Mouse (Mus musculus): ENCODE results near the gene Gin1.

The Gin1 gene

GRCm38 (mm10) chr1:97787674-97788073, 17.7 kb downstream of the Gin1 start:
- no peak for DNase-seq (ENCODE audit: low read depth)

- no peak for DNase-seq (ENCODE audit: low read depth)
Observed at GRCm38 (mm10) chr1:97788490-97788889, 18.5 kb downstream of the Gin1 start.

- no peak for DNase-seq (ENCODE audit: low read depth)
Observed at GRCm38 (mm10) chr1:97794110-97794509, 24.1 kb downstream of the Gin1 start.

GRCm38 (mm10) chr1:97795936-97796335, 26.0 kb downstream of the Gin1 start:
- DNase-seq (ENCODE audit: low read depth) = no peak

GRCm38 (mm10) chr1:97802207-97802902, 32.4 kb downstream of the Gin1 start:
- peak; percentile 16 for DNase-seq (ENCODE audit: low read depth)

- no peak for DNase-seq (ENCODE audit: low read depth)
Observed at GRCm38 (mm10) chr1:97804520-97804919, 34.5 kb downstream of the Gin1 start.

- DNase-seq (ENCODE audit: low read depth) = peak; percentile 46
Observed at GRCm38 (mm10) chr1:97809255-97809912, 39.4 kb downstream of the Gin1 start.

GRCm38 (mm10) chr1:97821282-97821681, 51.3 kb downstream of the Gin1 start:
- DNase-seq (ENCODE audit: low read depth) = no peak

- no peak for DNase-seq (ENCODE audit: low read depth)
Observed at GRCm38 (mm10) chr1:97822203-97822602, 52.2 kb downstream of the Gin1 start.

- no peak for DNase-seq (ENCODE audit: low read depth)
Observed at GRCm38 (mm10) chr1:97822904-97823303, 52.9 kb downstream of the Gin1 start.

- no peak for DNase-seq (ENCODE audit: low read depth)
Observed at GRCm38 (mm10) chr1:97827566-97827965, 57.6 kb downstream of the Gin1 start.

GRCm38 (mm10) chr1:97828087-97828486, 58.1 kb downstream of the Gin1 start:
- DNase-seq (ENCODE audit: low read depth) = no peak

GRCm38 (mm10) chr1:97833466-97834353, 63.7 kb downstream of the Gin1 start:
- DNase-seq (ENCODE audit: low read depth) = no peak

- DNase-seq (ENCODE audit: low read depth) = no peak
Observed at GRCm38 (mm10) chr1:97834354-97834822, 64.4 kb downstream of the Gin1 start.
